ENCODE assay signal across 7 mouse cellular contexts in the genomic region with DNA sequence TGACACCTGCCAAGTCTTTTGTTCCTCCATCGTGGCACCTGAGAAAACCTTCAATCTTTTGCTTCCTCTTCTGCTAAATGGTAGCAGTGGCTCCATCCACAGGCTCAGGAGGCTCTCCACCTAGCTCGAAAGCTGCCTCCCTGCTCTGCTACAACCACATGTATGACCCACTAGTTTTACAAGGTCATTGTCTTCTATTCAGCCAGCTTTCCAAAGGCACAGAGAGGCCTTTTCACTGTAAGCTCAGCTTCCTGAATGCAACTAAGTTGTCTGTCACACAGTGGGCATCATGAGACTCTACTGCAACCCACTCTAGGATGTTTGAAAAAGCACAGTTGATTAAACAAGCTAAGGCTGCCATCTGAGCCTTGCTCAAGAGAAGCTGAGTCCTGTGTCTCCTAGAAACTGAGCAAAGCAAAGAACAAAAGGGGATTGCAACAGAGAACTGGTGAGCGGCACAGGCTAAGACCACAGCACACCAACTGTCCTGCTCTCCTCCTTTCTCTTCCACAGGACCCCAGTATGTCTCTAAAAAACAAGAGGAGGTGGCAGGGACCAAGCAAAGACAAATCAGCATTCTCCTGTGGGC. TPM values are rescaled to one million over a fixed set of nuclear protein-coding genes. Genes with fewer than 3 reads are reported as not detected.
DNase-seq lines count a peak whose midpoint lies in the region; ATAC-seq lines count a peak whose summit lies in the region.
"Not testable (repeated sequence)": the region's sequence is repeated elsewhere in the genome, so short reads cannot be mapped to it uniquely, and the experiment has no call there.

No protein-coding gene starts in this region.

- not testable (repeated sequence) for H3K36me3 ChIP-seq in embryonic facial prominence, embryonic 12.5 days; hindbrain, embryonic 16.5 days (ENCODE audit: control insufficient read depth, insufficient read depth, low read length); liver, embryonic 16.5 days (ENCODE audit: control insufficient read depth, insufficient read depth); stomach, embryonic 14.5 days (ENCODE audit: control insufficient read depth, insufficient read depth, low read length)

- H3K9ac ChIP-seq in embryonic facial prominence, embryonic 12.5 days; hindbrain, embryonic 16.5 days (ENCODE audit: low read depth, low read length); liver, embryonic 16.5 days (ENCODE audit: low read depth, low read length); stomach, embryonic 14.5 days (replicated peaks; ENCODE audit: low read depth, low read length): not testable (repeated sequence)

- H3K27me3 ChIP-seq in embryonic facial prominence, embryonic 12.5 days; hindbrain, embryonic 16.5 days (replicated peaks; ENCODE audit: control insufficient read depth, insufficient read depth, low read length); liver, embryonic 16.5 days (ENCODE audit: control insufficient read depth, insufficient read depth, low read depth, low read length); stomach, embryonic 14.5 days (ENCODE audit: control insufficient read depth, insufficient read depth, low read length): not testable (repeated sequence)

- not testable (repeated sequence) for H3K4me1 ChIP-seq in embryonic facial prominence, embryonic 12.5 days; hindbrain, embryonic 16.5 days (ENCODE audit: control insufficient read depth, insufficient read depth, low read depth, low read length); liver, embryonic 16.5 days (ENCODE audit: control insufficient read depth, low read depth, low read length); stomach, embryonic 14.5 days (ENCODE audit: control insufficient read depth, insufficient read depth, low read length)

- not testable (repeated sequence) for H3K27ac ChIP-seq in embryonic facial prominence, embryonic 12.5 days; hindbrain, embryonic 16.5 days (ENCODE audit: low read depth, low read length); liver, embryonic 16.5 days (ENCODE audit: low read length); stomach, embryonic 14.5 days (ENCODE audit: low read length)

- not testable (repeated sequence) for H3K4me3 ChIP-seq in embryonic facial prominence, embryonic 12.5 days; hindbrain, embryonic 16.5 days (ENCODE audit: low read length); liver, embryonic 16.5 days (ENCODE audit: low read depth, low read length); stomach, embryonic 14.5 days (ENCODE audit: low read depth, low read length)

- ATAC-seq in embryonic facial prominence, embryonic 12.5 days (ENCODE audit: insufficient number of reproducible peaks, insufficient read depth, low FRiP score, low TSS enrichment), result peak; percentile 32
- peak; percentile 43 for ATAC-seq in hindbrain, embryonic 16.5 days
- ATAC-seq in liver, embryonic 16.5 days (ENCODE audit: low read depth), result peak; percentile 11
- ATAC-seq in stomach, embryonic 14.5 days (ENCODE audit: insufficient number of reproducible peaks, insufficient read depth, low FRiP score, low read depth), result peak; percentile 54

- 74% methylated on average over 3 of the region's 3 CpGs for WGBS in embryonic facial prominence, embryonic 12.5 days
- WGBS in hindbrain, embryonic 16.5 days, result 90% methylated on average over 2 of the region's 3 CpGs
- 68% methylated on average over 2 of the region's 3 CpGs for WGBS in liver, embryonic 16.5 days (ENCODE audit: insufficient replicate concordance)
- 67% methylated on average over 2 of the region's 3 CpGs for WGBS in stomach, embryonic 14.5 days

- not testable (repeated sequence) for H3K4me2 ChIP-seq in embryonic facial prominence, embryonic 12.5 days (replicated peaks); hindbrain, embryonic 16.5 days (ENCODE audit: low read length); liver, embryonic 16.5 days (ENCODE audit: low read depth, low read length); stomach, embryonic 14.5 days (replicated peaks; ENCODE audit: low read depth, low read length)

- DNase-seq in heart, adult 11 months, result peak; percentile 99
- peak; percentile 83 to 90 for DNase-seq in layer of hippocampus, postnatal 10 days (ENCODE audit: low spot score in 2 of 2)
- peak; percentile 85 to 97 for DNase-seq in monocyte, adult 2 months (ENCODE audit: low read depth in 1 of 2, low spot score in 2 of 2)

- not testable (repeated sequence) for H3K9me3 ChIP-seq in embryonic facial prominence, embryonic 12.5 days; hindbrain, embryonic 16.5 days (ENCODE audit: control insufficient read depth, low read length); liver, embryonic 16.5 days (replicated peaks; ENCODE audit: control insufficient read depth, low read length); stomach, embryonic 14.5 days (ENCODE audit: control insufficient read depth, low read depth, low read length)

RNA-seq across cellular contexts. Expression of a gene that starts 33.2 kb away (rescaled TPM):
- polyA plus RNA-seq in embryonic facial prominence, embryonic 12.5 days (2016; fragmentation: Nextera tagmentation; extraction: Ambion mirVana), result 27.7 and 28.3 TPM in 2 replicates
- polyA plus RNA-seq in hindbrain, embryonic 16.5 days (2015; fragmentation: Nextera tagmentation; extraction: Ambion mirVana), result 11.9 and 15.2 TPM in 2 replicates
- total RNA-seq in layer of hippocampus, postnatal 10 days (2021), result 10 to 100 TPM; 58.0 to 60.2 TPM
- polyA plus RNA-seq in liver, embryonic 16.5 days (2015; fragmentation: Nextera tagmentation; extraction: Ambion mirVana), result 7.2 and 7.3 TPM in 2 replicates
- polyA plus RNA-seq in stomach, embryonic 14.5 days (2014; fragmentation: Nextera tagmentation; extraction: Ambion mirVana), result 26.6 and 27.7 TPM in 2 replicates
